Mouse (Mus musculus) heart, postnatal 36 days (tissue): ENCODE data around the gene Atg10. TPM values are rescaled to one million over a fixed set of nuclear protein-coding genes. Genes with fewer than 3 reads are reported as not detected.

Experiments
- DNase-seq, 2 experiments: peaks; one replicate each; pipeline ENCODE4 v3.0.0; 2021 to 2022
- intact Hi-C: fragments of 180-260 bp; cut with DNase I; formaldehyde crosslinking; loops from one replicate; pipeline ENCODE4 v1.15.1; 2025
- total RNA-seq, 2 experiments: library from RNA; stranded (reverse); gene quantifications; 2 replicates each; pipeline ENCODE4 v1.2.3; 2021

Gene Atg10
- total RNA-seq, 2 experiments from 2014 or later: 26.6 to 31.4 TPM

GRCm38 (mm10) chr13:90912760-90913674 is 310.8 kb downstream of the Atg10 start:
- no peak for DNase-seq
- intact Hi-C loops: no loop called here

GRCm38 (mm10) chr13:90907376-90907775 is 316.4 kb downstream of the Atg10 start:
- intact Hi-C loops: no loop called here
- DNase-seq: no peak

GRCm38 (mm10) chr13:90905176-90905575 is 318.6 kb downstream of the Atg10 start, which contains the start of gene Atp6ap1l:
Atp6ap1l (minus strand) TSS chr13:90905355.
- intact Hi-C loops: no loop called here
- DNase-seq: no peak

DNA sequence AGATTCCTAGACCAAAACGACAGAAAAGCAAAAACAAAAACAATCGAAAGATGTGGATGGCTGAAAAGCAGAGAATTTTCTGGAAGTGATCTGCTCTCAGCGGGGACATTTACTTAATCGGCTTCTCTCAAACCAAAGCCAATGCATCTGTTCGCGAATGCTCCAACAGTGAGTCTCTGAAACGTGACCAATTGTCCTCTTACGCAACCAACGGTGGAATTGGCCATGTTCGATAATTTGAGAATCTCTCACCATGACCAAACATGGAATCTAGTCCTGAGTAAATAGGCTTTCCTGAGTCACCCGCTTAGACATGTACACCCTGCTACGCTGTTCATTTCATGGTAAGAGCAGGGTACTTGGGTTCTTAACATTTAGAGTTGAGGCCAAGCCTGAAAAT is 326.9 kb downstream of the Atg10 start:
- intact Hi-C loops: no loop called here
- no peak for DNase-seq

DNA sequence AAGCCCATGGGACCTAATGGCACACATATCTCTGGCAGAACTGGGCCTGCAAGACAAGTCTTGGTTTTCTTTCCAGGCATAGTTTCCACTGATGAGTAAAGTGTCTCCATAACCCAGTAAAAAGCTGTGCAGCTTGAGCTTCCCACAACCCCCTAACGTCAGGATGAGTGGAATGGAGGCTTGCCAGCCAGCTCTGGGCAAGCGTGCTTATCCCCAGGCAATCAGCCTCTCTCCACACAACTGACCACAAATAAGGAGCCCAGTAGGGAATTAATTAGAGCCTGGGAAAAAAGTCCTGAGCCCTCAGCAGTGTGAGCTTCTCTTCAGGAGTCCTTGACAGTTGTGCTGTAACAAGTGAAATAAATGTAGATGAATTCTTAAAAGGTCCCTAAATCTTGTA is 327.7 kb downstream of the Atg10 start:
- no peak for DNase-seq
- intact Hi-C loops: no loop called here

DNA sequence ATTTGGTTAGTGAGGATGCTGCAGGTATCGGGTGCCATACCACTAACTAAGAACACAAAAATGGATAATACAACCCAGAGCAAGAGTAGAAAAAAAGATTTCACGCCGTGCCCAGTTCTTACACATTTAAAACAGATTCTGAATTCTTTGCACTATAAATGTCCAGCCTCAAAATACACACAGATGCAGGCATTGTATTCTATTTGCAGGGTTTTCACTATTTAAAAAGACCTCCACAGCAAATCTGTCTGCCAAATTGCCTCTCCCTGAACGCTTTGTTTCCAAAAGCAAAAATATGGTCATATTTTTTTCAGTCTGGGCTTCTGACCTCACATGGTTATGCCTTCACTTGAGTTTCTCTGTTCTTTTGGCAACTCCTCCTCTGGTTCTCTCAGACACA is 328.9 kb downstream of the Atg10 start:
- intact Hi-C loops: no loop called here
- DNase-seq: no peak

DNA sequence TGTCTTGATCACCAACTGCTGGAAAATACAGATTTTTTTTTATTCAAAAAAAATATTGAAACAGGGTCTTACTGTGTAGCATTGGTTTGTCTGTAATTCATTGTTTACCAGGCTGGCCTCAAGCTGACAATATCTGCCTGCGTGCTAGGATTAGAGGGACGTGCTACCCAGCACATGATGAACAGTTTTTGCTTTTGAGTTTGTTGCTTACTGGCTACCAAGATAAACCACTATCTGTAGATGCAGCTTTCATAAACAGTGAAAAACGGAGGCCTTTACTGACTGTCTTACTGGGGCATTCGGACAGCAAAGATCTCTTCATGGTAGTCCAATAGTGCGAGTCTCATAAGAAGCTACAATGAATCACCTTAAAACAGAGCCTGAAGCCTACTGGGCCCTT is 333.7 kb downstream of the Atg10 start:
- DNase-seq: no peak
- intact Hi-C loops: no loop called here

GRCm38 (mm10) chr13:90886568-90886983 is 337.2 kb downstream of the Atg10 start:
- intact Hi-C loops: loop anchor here (1.0 to 5.0 kb wide), 4 partner anchors 799 to 1338 kb away; partner anchors contain the start of genes Tmem167 and Xrcc4
- DNase-seq: peak; percentile 73 to 75

DNA sequence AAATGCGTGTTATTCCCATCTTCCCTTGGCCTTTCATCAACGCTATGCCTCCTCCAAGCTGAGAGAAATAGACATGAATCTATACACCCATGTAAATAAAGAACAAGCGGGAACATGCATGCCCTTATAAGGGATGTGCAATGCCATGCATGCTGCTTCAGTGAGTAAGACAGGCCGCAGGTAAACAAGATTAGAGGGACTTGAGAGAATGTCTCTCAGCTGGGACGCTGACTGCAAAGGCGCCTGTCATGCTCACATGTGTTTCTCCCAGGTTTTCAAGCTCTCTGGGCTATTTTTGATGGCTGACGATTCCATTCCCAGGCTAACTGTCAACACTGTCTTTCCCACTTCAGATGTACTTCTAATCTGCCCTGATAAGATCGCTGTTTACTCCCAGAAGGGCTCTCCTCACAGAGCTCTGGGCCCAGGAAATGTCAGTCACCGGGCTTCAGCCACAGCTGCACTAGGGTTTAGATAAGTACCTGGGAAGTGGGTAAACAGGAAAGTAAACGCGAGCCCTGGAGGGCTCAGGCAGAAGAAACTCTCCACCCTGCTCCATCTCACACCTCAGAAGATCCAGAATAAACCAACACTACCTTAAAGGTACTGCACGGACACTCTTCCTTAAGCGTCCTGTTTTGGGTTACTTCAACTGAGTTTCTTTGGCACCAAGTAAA is 337.8 kb downstream of the Atg10 start:
- peak; percentile 18 to 33 for DNase-seq
- intact Hi-C loops: loop anchor here (1.0 to 5.0 kb wide), 4 partner anchors 799 to 1337 kb away; partner anchors contain the start of genes Tmem167 and Xrcc4

Other genes starting within 250 kb of the Atg10 start
- 10 to 100 TPM; 43.7 TPM for gene Ssbp2, start 236.3 kb upstream of the Atg10 start, total RNA-seq